Mouse (Mus musculus) stomach, embryonic 15.5 days (tissue): Measurements from ENCODE around the gene Olfr992. TPM values are rescaled to one million over a fixed set of nuclear protein-coding genes. Genes with fewer than 3 reads are reported as not detected.
"Not testable (repeated sequence)": the region's sequence is repeated elsewhere in the genome, so short reads cannot be mapped to it uniquely, and the experiment has no call there.

Source experiments
- ATAC-seq: fragments of 200-750 bp; cut with Nextera tagmentation; 2 replicates; pipeline ENCODE4 v1.8.0; 2017; ENCODE audit warnings: low read depth, moderate number of reproducible peaks, moderate TSS enrichment; ENCODE audit not compliant: insufficient read depth, low FRiP score
- H3K27ac ChIP-seq: fragments of 300-500 bp; sonication (generic); 2 replicates; pipeline ENCODE4 v1.5.1; 2015; ENCODE audit warnings: mild to moderate bottlenecking, inconsistent platforms
- H3K27me3 ChIP-seq: fragments of 300-500 bp; sonication (generic); replicated peaks from 2 replicates; pipeline ENCODE4 v1.6.1; 2015; ENCODE audit warnings: inconsistent platforms
- H3K36me3 ChIP-seq: fragments of 300-500 bp; sonication (generic); 2 replicates; pipeline ENCODE4 v1.6.1; 2015; ENCODE audit warnings: inconsistent platforms
- H3K4me1 ChIP-seq: fragments of 300-500 bp; sonication (generic); 2 replicates; pipeline ENCODE4 v1.6.1; 2015; ENCODE audit warnings: inconsistent platforms
- H3K4me2 ChIP-seq: fragments of 300-500 bp; sonication (generic); 2 replicates; pipeline ENCODE4 v1.6.1; 2015; ENCODE audit warnings: mild to moderate bottlenecking, inconsistent platforms
- H3K4me3 ChIP-seq: fragments of 300-500 bp; sonication (generic); replicated peaks from 2 replicates; pipeline ENCODE4 v1.5.1; 2015; ENCODE audit warnings: inconsistent platforms
- H3K9ac ChIP-seq: fragments of 300-500 bp; sonication (generic); 2 replicates; pipeline ENCODE4 v1.6.1; 2015; ENCODE audit warnings: inconsistent platforms
- H3K9me3 ChIP-seq: fragments of 300-500 bp; sonication (generic); 2 replicates; pipeline ENCODE4 v1.6.1; 2016; ENCODE audit warnings: inconsistent platforms
- WGBS: fragments of 180-500 bp; shearing (Covaris S2); methylation state at CpG from one replicate; pipeline ENCODE4 v1.1.7; 2015; 5-methylcytosine and 5-hydroxymethylcytosine counted together
- polyA plus RNA-seq: library from polyadenylated mRNA; unstranded; fragments of >200 nt; fragmentation: Nextera tagmentation; extraction: Ambion mirVana; gene quantifications from 2 replicates; pipeline ENCODE4 v1.2.1, GENCODE M21; 2015

The Olfr992 gene
- not detected in 2 replicates for polyA plus RNA-seq

DNA sequence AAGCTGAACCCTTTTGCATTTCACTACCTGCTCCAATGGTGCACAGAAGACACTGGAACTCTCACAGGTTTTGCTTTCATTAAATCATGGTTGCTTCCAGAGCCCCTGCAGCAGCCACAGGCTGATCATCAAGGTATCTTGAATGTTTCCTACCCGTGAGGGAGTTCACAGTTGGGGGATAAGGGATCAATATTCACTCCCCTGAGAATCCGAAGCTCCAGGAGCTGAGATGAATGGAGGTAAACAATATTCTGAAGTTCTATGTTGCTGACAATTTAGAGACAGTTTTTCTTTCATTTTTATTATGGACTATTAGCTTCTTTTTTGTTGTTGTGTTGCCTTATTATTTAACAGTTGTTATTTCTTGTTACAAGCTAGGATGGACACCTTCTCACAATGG is at the start of gene Olfr992:
Olfr992 (minus strand) TSS at position 101 of the 400 bp plus-strand sequence.
- H3K4me3 ChIP-seq = no peak within 1 kb of the TSS
- 40% methylated on average over 2 of the region's 2 CpGs for WGBS

DNA sequence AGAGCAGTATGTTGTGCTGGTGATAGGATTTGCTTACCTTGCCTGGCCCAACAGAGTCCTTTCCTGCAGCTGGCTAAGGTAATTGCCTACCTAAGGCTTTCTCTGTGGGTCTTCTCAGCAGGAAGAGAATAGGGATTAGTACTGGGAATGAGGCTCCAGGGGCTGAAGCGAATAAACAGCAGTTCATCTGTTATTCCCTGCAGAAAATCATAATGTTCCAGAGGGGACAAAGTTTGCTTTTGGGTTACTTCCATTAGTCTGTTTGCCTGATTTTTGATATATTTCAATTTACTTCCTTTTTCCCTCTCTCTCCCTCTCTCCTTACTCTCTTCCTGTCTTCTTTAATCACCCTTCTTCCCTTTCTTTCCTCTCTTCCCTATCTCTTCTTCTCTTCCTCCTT is 34.3 kb upstream of the Olfr992 start, which contains the start of gene Olfr995:
Olfr995 (minus strand) TSS at position 101 of the 400 bp plus-strand sequence.
- H3K9me3 ChIP-seq = no peaks in the 10 kb centered on the region
- no peak within 1 kb of the TSS for H3K27ac ChIP-seq
- no peak within 1 kb of the TSS for H3K4me2 ChIP-seq
- H3K9ac ChIP-seq = no peak within 1 kb of the TSS
- 29% methylated on average over 1 of the region's 1 CpGs for WGBS
- no peaks in the 10 kb centered on the region for H3K27me3 ChIP-seq
- no peak within 1 kb of the TSS for H3K4me3 ChIP-seq
- no peak for ATAC-seq
- no peaks in the 10 kb centered on the region for H3K4me1 ChIP-seq
- no peaks in the 10 kb centered on the region for H3K36me3 ChIP-seq

More for the DNA sequence above, at the start of gene Olfr992:
- H3K9ac ChIP-seq = no peak within 1 kb of the TSS
- H3K27me3 ChIP-seq = no peaks in the 10 kb centered on the region
- H3K4me2 ChIP-seq = no peak within 1 kb of the TSS
- no peak for ATAC-seq
- H3K27ac ChIP-seq = no peak within 1 kb of the TSS
- no peaks in the 10 kb centered on the region for H3K4me1 ChIP-seq
- H3K36me3 ChIP-seq = no peaks in the 10 kb centered on the region
- H3K9me3 ChIP-seq = no peaks in the 10 kb centered on the region

- H3K4me2 ChIP-seq = no peak overlapping the region
- no peak for ATAC-seq
- no peaks in the 10 kb centered on the region for H3K27me3 ChIP-seq
These were observed 33.3 kb upstream of the Olfr992 start for GRCm38 (mm10) chr2:85442546-85442945.

GRCm38 (mm10) chr2:85436351-85436750 is 27.1 kb upstream of the Olfr992 start, which contains the start of gene Olfr994:
TSS of gene Olfr994 (minus strand) at chr2:85436451.
- H3K27ac ChIP-seq = no peak within 1 kb of the TSS
- WGBS = 87% methylated on average over 3 of the region's 3 CpGs
- H3K9ac ChIP-seq = no peak within 1 kb of the TSS
- H3K9me3 ChIP-seq = no peaks in the 10 kb centered on the region
- H3K4me3 ChIP-seq = no peak within 1 kb of the TSS
- no peak for ATAC-seq
- no peak within 1 kb of the TSS for H3K4me2 ChIP-seq
- H3K36me3 ChIP-seq = no peaks in the 10 kb centered on the region
- H3K27me3 ChIP-seq = no peaks in the 10 kb centered on the region
- no peaks in the 10 kb centered on the region for H3K4me1 ChIP-seq

More at GRCm38 (mm10) chr2:85442546-85442945, 33.3 kb upstream of the Olfr992 start:
- Histone ChIP-seq H3K27ac (no peak overlapping the region), H3K4me3 (no peak overlapping the region), H3K36me3 (no peaks in the 10 kb centered on the region), H3K9me3 (no peaks in the 10 kb centered on the region), H3K4me1 (no peaks in the 10 kb centered on the region), H3K9ac (no peak overlapping the region)

- H3K4me1 ChIP-seq = no peaks in the 10 kb centered on the region
- 78% methylated on average over 1 of the region's 1 CpGs for WGBS
- no peaks in the 10 kb centered on the region for H3K9me3 ChIP-seq
- ATAC-seq = no peak
- no peak overlapping the region for H3K4me2 ChIP-seq
- no peak overlapping the region for H3K27ac ChIP-seq
- no peak overlapping the region for H3K9ac ChIP-seq
- no peaks in the 10 kb centered on the region for H3K27me3 ChIP-seq
- no peak overlapping the region for H3K4me3 ChIP-seq
- no peaks in the 10 kb centered on the region for H3K36me3 ChIP-seq
These were observed 16.6 kb upstream of the Olfr992 start for GRCm38 (mm10) chr2:85425893-85426292.

DNA sequence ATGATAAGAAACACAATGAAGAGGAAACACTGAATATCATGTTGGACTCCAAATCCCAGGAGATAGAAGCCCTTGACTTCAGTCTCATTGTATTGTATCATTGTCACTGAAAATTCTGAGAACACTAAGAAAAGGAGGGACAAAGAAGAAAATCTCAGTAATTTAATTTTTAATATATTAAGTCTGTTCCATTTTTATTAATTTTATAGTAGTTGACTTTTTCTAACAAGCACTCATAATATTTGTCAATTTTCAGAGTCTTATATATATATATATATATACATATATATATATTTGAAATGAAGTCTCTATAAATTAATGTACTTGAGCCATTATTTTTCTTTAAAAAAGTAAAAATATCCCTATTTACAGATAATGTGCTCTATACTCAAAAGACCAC is 5.5 kb upstream of the Olfr992 start, which contains the start of gene Olfr993:
Olfr993 (minus strand) TSS at position 101 of the 400 bp plus-strand sequence.
- Histone ChIP-seq H3K4me1 (no peaks in the 10 kb centered on the region), H3K27ac (no peak within 1 kb of the TSS), H3K9me3 (no peaks in the 10 kb centered on the region), H3K9ac (no peak within 1 kb of the TSS), H3K4me2 (no peak within 1 kb of the TSS), H3K27me3 (no peaks in the 10 kb centered on the region), H3K4me3 (no peak within 1 kb of the TSS), H3K36me3 (no peaks in the 10 kb centered on the region)
- no peak for ATAC-seq

- H3K9me3 ChIP-seq, H3K27me3 ChIP-seq, H3K4me2 ChIP-seq, ATAC-seq, H3K9ac ChIP-seq, H3K36me3 ChIP-seq, H3K4me1 ChIP-seq, H3K4me3 ChIP-seq, H3K27ac ChIP-seq: not testable (repeated sequence)
These were observed 46.1 kb downstream of the Olfr992 start, which contains the start of gene Olfr988 for GRCm38 (mm10) chr2:85363127-85363526. TSS of gene Olfr988 (minus strand) at chr2:85363227.

Other genes with a start within 250 kb of the Olfr992 start
- 2.8 and 3.5 TPM in 2 replicates for gene Lrrc55, start 212.3 kb downstream of the Olfr992 start, polyA plus RNA-seq
- not detected in 2 replicates for gene Olfr987, start 70.2 kb downstream of the Olfr992 start, polyA plus RNA-seq
- gene Olfr988, start 46.2 kb downstream of the Olfr992 start, polyA plus RNA-seq = not detected in 2 replicates
- not detected in 2 replicates for gene Olfr993, start 5.4 kb upstream of the Olfr992 start, polyA plus RNA-seq
- gene Olfr994, start 27.0 kb upstream of the Olfr992 start, polyA plus RNA-seq = not detected in 2 replicates
- gene Olfr995, start 34.2 kb upstream of the Olfr992 start, polyA plus RNA-seq = not detected in 2 replicates
- 5.4 and 8.7 TPM in 2 replicates for gene 4833423E24Rik, start 109.6 kb upstream of the Olfr992 start, polyA plus RNA-seq
- not detected in 2 replicates for gene Olfr996, start 169.7 kb upstream of the Olfr992 start, polyA plus RNA-seq
- not detected in 2 replicates for gene Olfr998, start 179.5 kb upstream of the Olfr992 start, polyA plus RNA-seq
- gene Olfr1000, start 202.4 kb upstream of the Olfr992 start, polyA plus RNA-seq = not detected in 2 replicates
- gene Olfr1002, start 241.2 kb upstream of the Olfr992 start, polyA plus RNA-seq = not detected in 2 replicates